Mouse (Mus musculus): Measurements from ENCODE around the gene Fiz1. TPM values are rescaled to one million over a fixed set of nuclear protein-coding genes. Genes with fewer than 3 reads are reported as not detected.

Fiz1 gene
- total RNA-seq, 2 experiments from 2014 or later: 25.5 to 28.9 TPM

Other genes starting within 250 kb of the Fiz1 start
- not detected for gene Fam71e2, start 243.4 kb downstream of the Fiz1 start, total RNA-seq (2021)
- under 1 TPM; 0.18 to 0.29 TPM for gene Il11, start 231.8 kb downstream of the Fiz1 start, total RNA-seq (2021)
- gene Tmem190, start 231.8 kb downstream of the Fiz1 start, total RNA-seq (2021): not detected
- gene Tmem238, start 225.0 kb downstream of the Fiz1 start, total RNA-seq (2021): 1 to 10 TPM; 3.7 to 5.2 TPM
- gene Rpl28, start 221.8 kb downstream of the Fiz1 start, total RNA-seq (2021): 1,000 to 10,000 TPM; 1,080 to 1,143 TPM
- gene Ube2s, start 202.1 kb downstream of the Fiz1 start, total RNA-seq (2021): 100 to 1,000 TPM; 122 to 140 TPM
- gene Shisa7, start 170.0 kb downstream of the Fiz1 start, total RNA-seq (2021): under 1 TPM in 1 of 2 experiments, not detected in 1; 0.05 TPM
- 1 to 10 TPM; 2.3 to 2.5 TPM for gene Isoc2b, start 144.4 kb downstream of the Fiz1 start, total RNA-seq (2021)
- 10 to 100 TPM; 10.7 to 11.7 TPM for gene Isoc2a, start 137.5 kb downstream of the Fiz1 start, total RNA-seq (2021)
- gene Gm36210, start 108.2 kb downstream of the Fiz1 start, total RNA-seq (2021): not detected
- gene Zfp628, start 99.5 kb downstream of the Fiz1 start, total RNA-seq (2021): 10 to 100 TPM; 14.0 to 14.6 TPM
- 1 to 10 TPM; 4.6 to 5.2 TPM for gene Nat14, start 92.7 kb downstream of the Fiz1 start, total RNA-seq (2021)
- gene Ssc5d, start 88.9 kb downstream of the Fiz1 start, total RNA-seq (2021): 10 to 100 TPM; 67.3 to 73.3 TPM
- 10 to 100 TPM; 13.0 to 15.9 TPM for gene Sbk2, start 50.3 kb downstream of the Fiz1 start, total RNA-seq (2021)
- under 1 TPM in 1 of 2 experiments, not detected in 1; 0.13 TPM for gene Sbk3, start 43.5 kb downstream of the Fiz1 start, total RNA-seq (2021)
- gene Zfp579, start 18.5 kb downstream of the Fiz1 start, total RNA-seq (2021): 10 to 100 TPM; 17.9 to 22.2 TPM
- gene Zfp524, start 282 bp downstream of the Fiz1 start, total RNA-seq (2021): 1 to 10 TPM; 9.0 to 9.6 TPM
- not detected for gene Gm44973, start 799 bp upstream of the Fiz1 start, total RNA-seq (2021)
- gene Zfp865, start 5.7 kb upstream of the Fiz1 start, total RNA-seq (2021): 10 to 100 TPM; 24.5 to 27.4 TPM
- gene Ccdc106, start 5.9 kb upstream of the Fiz1 start, total RNA-seq (2021): under 1 TPM; 0.80 to 0.91 TPM
- not detected for gene 4632433K11Rik, start 19.4 kb upstream of the Fiz1 start, total RNA-seq (2021)
- 1 to 10 TPM; 5.8 to 6.6 TPM for gene Zfp784, start 23.7 kb upstream of the Fiz1 start, total RNA-seq (2021)
- 10 to 100 TPM; 10.1 to 11.6 TPM for gene Zfp580, start 36.8 kb upstream of the Fiz1 start, total RNA-seq (2021)
- 100 to 1,000 TPM; 117 to 127 TPM for gene U2af2, start 47.4 kb upstream of the Fiz1 start, total RNA-seq (2021)
- gene Epn1, start 65.5 kb upstream of the Fiz1 start, total RNA-seq (2021): 100 to 1,000 TPM; 112 to 117 TPM
- gene Rfpl4, start 102.3 kb upstream of the Fiz1 start, total RNA-seq (2021): not detected
- 1 to 10 TPM in 1 of 2 experiments, under 1 TPM in 1; 0.54 to 1.8 TPM for gene Rasl2-9, start 111.3 kb upstream of the Fiz1 start, total RNA-seq (2021)
- not detected for gene Vmn1r55, start 135.0 kb upstream of the Fiz1 start, total RNA-seq (2021)
- not detected for gene Vmn1r56, start 182.1 kb upstream of the Fiz1 start, total RNA-seq (2021)
- not detected for gene Vmn1r57, start 203.8 kb upstream of the Fiz1 start, total RNA-seq (2021)